Mouse (Mus musculus) forebrain, postnatal 0 days (tissue): ENCODE results near the gene Hipk1. TPM values are rescaled to one million over a fixed set of nuclear protein-coding genes. Genes with fewer than 3 reads are reported as not detected.

Source experiments
- ATAC-seq: fragments of 200-750 bp; cut with Nextera tagmentation; 2 replicates; pipeline ENCODE4 v1.8.0; 2017; ENCODE audit warnings: mild to moderate bottlenecking, moderate library complexity
- DNase-seq: peaks from one replicate; pipeline ENCODE4 v3.0.0-alpha.2; 2015
- H3K27ac ChIP-seq: fragments of 300-500 bp; sonication (generic); 2 replicates; pipeline ENCODE4 v1.5.1; 2014; ENCODE audit warnings: low read depth, mild to moderate bottlenecking, antibody characterized with exemption, low read length, moderate library complexity, mixed read lengths
- H3K27me3 ChIP-seq: fragments of 300-500 bp; sonication (generic); 2 replicates; pipeline ENCODE4 v1.6.1; 2014; ENCODE audit warnings: mild to moderate bottlenecking, low read length, mixed read lengths; ENCODE audit not compliant: insufficient read depth
- H3K36me3 ChIP-seq: fragments of 300-500 bp; sonication (generic); 2 replicates; pipeline ENCODE4 v1.6.1; 2014; ENCODE audit warnings: mild to moderate bottlenecking, moderate library complexity; ENCODE audit not compliant: insufficient read depth
- H3K4me1 ChIP-seq: fragments of 300-500 bp; sonication (generic); 2 replicates; pipeline ENCODE4 v1.6.1; 2014; ENCODE audit warnings: antibody characterized with exemption; ENCODE audit not compliant: insufficient read depth
- H3K4me2 ChIP-seq: fragments of 300-500 bp; sonication (generic); 2 replicates; pipeline ENCODE4 v1.6.1; 2014; ENCODE audit warnings: low read depth, mild to moderate bottlenecking, moderate library complexity
- H3K4me3 ChIP-seq: fragments of 300-500 bp; sonication (generic); 2 replicates; pipeline ENCODE4 v1.5.1; 2014; ENCODE audit warnings: low read depth, low read length, mixed read lengths
- H3K9ac ChIP-seq: fragments of 300-500 bp; sonication (generic); 2 replicates; pipeline ENCODE4 v1.6.1; 2014; ENCODE audit warnings: mild to moderate bottlenecking
- H3K9me3 ChIP-seq: fragments of 300-500 bp; sonication (generic); 2 replicates; pipeline ENCODE4 v1.6.1; 2016; ENCODE audit warnings: low read length
- CTCF ChIP-seq: sonication (generic); IDR thresholded peaks from 2 replicates; pipeline ENCODE4 v1.5.1; 2016; ENCODE audit warnings: antibody characterized with exemption, control low read depth, low read depth
- WGBS: fragments of 180-500 bp; shearing (Covaris S2); extraction: QIAGEN DNeasy Blood & Tissue Kit; methylation state at CpG from one replicate; pipeline ENCODE4 v1.1.7; 2014; 5-methylcytosine and 5-hydroxymethylcytosine counted together
- polyA plus RNA-seq: library from polyadenylated mRNA; unstranded; fragments of >200 nt; fragmentation: Nextera tagmentation; extraction: Ambion mirVana; gene quantifications from 2 replicates; pipeline ENCODE4 v1.2.1, GENCODE M21; 2015
- total RNA-seq: library from RNA; depleted of rRNA; stranded (reverse); fragments of >200 nt; gene quantifications from 2 replicates; pipeline ENCODE4 v1.2.3, GENCODE M21; 2014

Gene Hipk1
- total and polyA plus RNA-seq, 2 experiments from 2014 or later = 5.6 to 47.4 TPM

GRCm38 (mm10) chr3:103808891-103809798 lies 17.8 kb upstream of the Hipk1 start, which contains the start of the genes Dclre1b, Ap4b1 and Gm43064:
Gene Dclre1b (minus strand): TSS chr3:103809444.
Gene Ap4b1 (plus strand): TSS chr3:103809520.
Gene Gm43064 (plus strand): TSS chr3:103809573.
- Histone ChIP-seq H3K27ac (peak within 1 kb of the TSS; percentile 94), H3K9ac (peak within 1 kb of the TSS; percentile 86), H3K4me1 (0 out of 2 replicates have a peak, but pooled peaks cover 7% of the 10 kb centered on the region), H3K4me2 (peak within 1 kb of the TSS; percentile 71), H3K27me3 (no peaks in the 10 kb centered on the region), H3K4me3 (peak within 1 kb of the TSS; percentile 83), H3K36me3 (peaks cover 11% of the 10 kb centered on the region), H3K9me3 (no peaks in the 10 kb centered on the region)
- under 1% methylated on average over 62 of the region's 70 CpGs for WGBS
- ATAC-seq (peak; percentile 98), DNase-seq (peak; percentile 97)
- peak; percentile 16; the same call in 1 of the 2 replicates for TF ChIP-seq CTCF

GRCm38 (mm10) chr3:103805671-103806070 lies 14.3 kb upstream of the Hipk1 start:
- no peak for ATAC-seq
- H3K27me3 ChIP-seq = no peaks in the 10 kb centered on the region
- no peak overlapping the region for H3K4me3 ChIP-seq
- no peaks in the 10 kb centered on the region for H3K9me3 ChIP-seq
- no peak for DNase-seq
- no peak overlapping the region for H3K9ac ChIP-seq
- no peak for TF ChIP-seq CTCF
- H3K27ac ChIP-seq = no peak overlapping the region
- 0 out of 2 replicates have a peak, but pooled peaks cover 7% of the 10 kb centered on the region for H3K4me1 ChIP-seq
- peaks cover 38% of the 10 kb centered on the region for H3K36me3 ChIP-seq
- 100% methylated on average over 1 of the region's 1 CpGs for WGBS
- H3K4me2 ChIP-seq = no peak overlapping the region

GRCm38 (mm10) chr3:103802861-103803260 lies 11.5 kb upstream of the Hipk1 start:
- Histone ChIP-seq H3K9ac (no peak overlapping the region), H3K27me3 (no peaks in the 10 kb centered on the region), H3K4me2 (no peak overlapping the region), H3K4me3 (no peak overlapping the region), H3K27ac (no peak overlapping the region), H3K9me3 (no peaks in the 10 kb centered on the region), H3K36me3 (peaks cover 38% of the 10 kb centered on the region), H3K4me1 (0 out of 2 replicates have a peak, but pooled peaks cover under 1% of the 10 kb centered on the region)
- no peak for ATAC-seq
- no peak for TF ChIP-seq CTCF
- no peak for DNase-seq
- WGBS = 88% methylated on average over 8 of the region's 8 CpGs

- Histone ChIP-seq H3K4me3 (no peak overlapping the region), H3K4me1 (no peaks in the 10 kb centered on the region), H3K9ac (no peak overlapping the region), H3K4me2 (no peak overlapping the region), H3K27ac (no peak overlapping the region), H3K36me3 (peaks cover 37% of the 10 kb centered on the region), H3K27me3 (no peaks in the 10 kb centered on the region), H3K9me3 (no peaks in the 10 kb centered on the region)
- WGBS = 81% methylated on average over 10 of the region's 10 CpGs
- ATAC-seq (peak; percentile 77; the same call in 1 of the 2 replicates), DNase-seq (no peak)
- TF ChIP-seq CTCF = no peak
Measured at GRCm38 (mm10) chr3:103801631-103802531, 10.5 kb upstream of the Hipk1 start.

- Histone ChIP-seq H3K27ac (no peak overlapping the region), H3K9me3 (no peaks in the 10 kb centered on the region), H3K4me3 (no peak overlapping the region), H3K9ac (no peak overlapping the region), H3K4me2 (no peak overlapping the region), H3K27me3 (no peaks in the 10 kb centered on the region), H3K4me1 (no peaks in the 10 kb centered on the region), H3K36me3 (peaks cover 30% of the 10 kb centered on the region)
- ATAC-seq (no peak), DNase-seq (no peak)
- TF ChIP-seq CTCF = no peak
- WGBS = 88% methylated on average over 2 of the region's 2 CpGs
Measured at GRCm38 (mm10) chr3:103799507-103799906, 8.1 kb upstream of the Hipk1 start.

- WGBS = 50% methylated on average over 2 of the region's 2 CpGs
- no peak for TF ChIP-seq CTCF
Measured at GRCm38 (mm10) chr3:103796389-103796788, 5.0 kb upstream of the Hipk1 start.

More at GRCm38 (mm10) chr3:103796389-103796788, 5.0 kb upstream of the Hipk1 start:
- DNase-seq = no peak
- Histone ChIP-seq H3K4me2 (no peak overlapping the region), H3K27me3 (no peaks in the 10 kb centered on the region), H3K9me3 (no peaks in the 10 kb centered on the region), H3K27ac (no peak overlapping the region), H3K36me3 (0 out of 2 replicates have a peak, but pooled peaks cover 1% of the 10 kb centered on the region), H3K4me1 (no peaks in the 10 kb centered on the region), H3K9ac (no peak overlapping the region), H3K4me3 (no peak overlapping the region)
- no peak for ATAC-seq
